Mouse (Mus musculus): Measurements from ENCODE around the gene Itih4.

The Itih4 gene

GRCm38 (mm10) chr14:30880251-30880650 lies 6.0 kb upstream of the Itih4 start:
- DNase-seq: no peak

- DNase-seq: peak; percentile 43
Measured at GRCm38 (mm10) chr14:30880811-30881717, 5.2 kb upstream of the Itih4 start.

GRCm38 (mm10) chr14:30881718-30882108 lies 4.6 kb upstream of the Itih4 start:
- no peak for DNase-seq

DNA sequence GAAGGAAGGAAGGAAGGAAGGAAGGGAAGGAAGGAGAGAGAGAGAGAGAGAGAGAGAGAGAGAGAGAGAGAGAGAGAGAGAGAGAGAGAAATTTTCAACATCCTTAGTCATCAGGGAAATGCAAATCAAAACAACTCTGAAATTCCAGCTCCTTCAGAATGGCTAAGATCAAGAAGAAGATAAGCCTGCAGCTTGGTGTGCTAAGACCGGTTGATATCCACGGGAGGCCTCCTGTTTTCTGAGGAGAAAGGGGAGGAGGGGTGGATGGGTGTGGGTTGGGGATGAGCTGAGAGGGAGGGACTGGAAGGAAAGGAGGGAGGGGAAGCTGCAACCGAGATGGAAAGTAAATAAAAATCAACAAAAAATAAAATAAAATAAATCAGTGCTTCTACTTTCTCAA lies 978 bp upstream of the Itih4 start:
- no peak for DNase-seq

- no peak for DNase-seq
Measured at GRCm38 (mm10) chr14:30888271-30888732, 2.0 kb downstream of the Itih4 start.

GRCm38 (mm10) chr14:30899972-30900371 lies 13.7 kb downstream of the Itih4 start:
- DNase-seq: no peak

DNA sequence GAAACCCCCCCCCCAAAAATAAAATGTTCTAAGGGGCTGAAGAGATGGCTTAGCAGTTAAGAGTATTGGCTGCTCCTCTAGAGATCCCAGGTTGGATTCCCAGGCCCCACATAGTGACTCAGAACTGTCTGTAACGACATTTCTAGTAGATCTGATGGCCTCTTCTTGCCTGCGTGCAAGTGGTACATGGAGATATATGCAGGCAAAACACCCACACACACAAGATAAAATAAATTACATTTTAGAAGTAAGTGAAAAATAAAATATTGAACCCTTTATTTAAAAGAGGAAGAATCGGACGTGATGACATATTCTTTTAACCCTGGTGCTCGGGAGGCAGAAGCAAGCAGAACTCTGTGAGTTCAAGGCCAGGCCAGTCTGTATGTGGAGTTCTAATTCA lies 16.4 kb downstream of the Itih4 start:
- no peak for DNase-seq

GRCm38 (mm10) chr14:30903036-30903435 lies 16.8 kb downstream of the Itih4 start:
- no peak for DNase-seq

- DNase-seq: no peak
Measured at GRCm38 (mm10) chr14:30904307-30904706, 18.0 kb downstream of the Itih4 start.

DNA sequence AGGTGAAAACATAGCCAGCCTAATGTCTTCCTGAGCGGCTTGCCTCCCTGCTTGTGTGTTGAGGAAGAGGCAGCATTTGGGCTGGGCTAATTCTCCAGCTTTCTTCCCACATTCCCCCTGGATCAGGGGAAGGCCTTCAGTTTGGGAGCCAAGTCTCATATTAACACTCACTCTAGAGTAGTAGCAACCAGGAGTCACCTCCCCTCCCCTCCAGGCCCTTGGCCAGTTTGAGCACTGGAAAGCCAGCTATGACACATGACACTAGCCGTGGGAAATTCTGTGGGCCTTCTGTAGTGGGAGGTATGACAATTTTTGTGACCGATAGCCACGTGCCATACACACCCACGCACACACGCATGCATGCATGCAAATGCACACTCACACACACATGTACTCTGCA lies 19.7 kb downstream of the Itih4 start:
- DNase-seq: no peak

DNA sequence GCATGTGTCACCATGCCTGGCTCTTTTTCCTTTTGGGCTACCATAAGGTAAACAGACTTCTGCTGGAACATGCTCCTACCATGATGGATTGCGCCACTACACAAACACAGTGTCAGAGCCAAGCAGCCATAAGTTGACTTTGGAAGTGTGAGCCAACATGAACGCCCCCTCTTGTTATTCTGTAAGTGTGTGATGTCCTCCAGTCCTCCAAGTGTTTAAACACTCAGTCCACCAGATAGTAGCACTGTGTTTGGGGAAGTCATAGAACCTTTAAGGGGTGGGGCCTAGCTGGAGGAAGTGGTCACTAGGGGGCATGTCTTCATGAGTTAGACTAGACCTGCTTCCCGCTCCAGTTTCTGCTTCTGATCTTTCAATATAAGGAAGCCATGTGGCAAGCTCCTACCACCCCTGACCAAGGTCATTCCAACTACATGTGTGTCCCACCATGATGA lies 21.6 kb downstream of the Itih4 start:
- no peak for DNase-seq

DNA sequence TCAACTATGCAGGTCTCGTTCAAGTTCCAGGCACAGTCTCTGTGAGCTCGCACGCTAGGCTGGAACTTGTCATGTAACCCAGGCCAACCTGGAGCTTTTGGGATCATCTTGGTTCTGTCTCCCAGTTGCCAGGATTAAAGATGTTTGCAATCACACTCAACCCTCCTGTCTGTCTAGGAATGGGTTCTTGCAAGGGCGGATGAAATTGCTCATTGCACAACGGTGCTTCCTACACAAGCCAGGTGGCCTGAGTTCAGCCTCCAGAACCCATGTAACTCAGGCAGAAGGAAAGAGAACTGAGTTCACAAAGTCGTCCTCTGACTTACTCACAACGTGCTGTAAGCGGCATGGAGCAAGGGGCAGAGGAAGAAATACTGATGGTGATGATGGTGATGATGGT lies 24.9 kb downstream of the Itih4 start:
- DNase-seq: no peak

GRCm38 (mm10) chr14:30912641-30913040 lies 26.4 kb downstream of the Itih4 start:
- DNase-seq: no peak

DNA sequence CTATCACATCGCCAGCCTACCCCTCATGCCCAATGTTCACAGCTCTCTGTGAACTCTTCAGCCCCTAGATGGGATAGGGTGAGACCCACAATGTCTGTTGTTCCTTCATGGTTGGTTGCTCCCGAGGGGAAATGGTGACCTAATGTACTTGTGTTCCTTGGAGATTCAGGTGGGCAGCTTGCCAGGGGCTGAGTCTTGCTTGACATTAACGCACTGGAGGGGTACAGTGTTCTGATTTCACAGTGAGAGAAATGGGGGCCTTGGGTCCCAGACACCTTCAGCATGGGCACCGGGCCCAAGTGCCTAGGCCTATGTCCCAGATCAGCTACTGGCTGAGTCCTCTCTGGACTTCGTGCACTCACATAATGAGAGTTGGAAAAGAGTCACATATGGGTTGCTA lies 27.1 kb downstream of the Itih4 start:
- no peak for DNase-seq

GRCm38 (mm10) chr14:30916516-30916915 lies 30.2 kb downstream of the Itih4 start:
- no peak for DNase-seq

GRCm38 (mm10) chr14:30922053-30922670 lies 35.9 kb downstream of the Itih4 start:
- no peak for DNase-seq

DNA sequence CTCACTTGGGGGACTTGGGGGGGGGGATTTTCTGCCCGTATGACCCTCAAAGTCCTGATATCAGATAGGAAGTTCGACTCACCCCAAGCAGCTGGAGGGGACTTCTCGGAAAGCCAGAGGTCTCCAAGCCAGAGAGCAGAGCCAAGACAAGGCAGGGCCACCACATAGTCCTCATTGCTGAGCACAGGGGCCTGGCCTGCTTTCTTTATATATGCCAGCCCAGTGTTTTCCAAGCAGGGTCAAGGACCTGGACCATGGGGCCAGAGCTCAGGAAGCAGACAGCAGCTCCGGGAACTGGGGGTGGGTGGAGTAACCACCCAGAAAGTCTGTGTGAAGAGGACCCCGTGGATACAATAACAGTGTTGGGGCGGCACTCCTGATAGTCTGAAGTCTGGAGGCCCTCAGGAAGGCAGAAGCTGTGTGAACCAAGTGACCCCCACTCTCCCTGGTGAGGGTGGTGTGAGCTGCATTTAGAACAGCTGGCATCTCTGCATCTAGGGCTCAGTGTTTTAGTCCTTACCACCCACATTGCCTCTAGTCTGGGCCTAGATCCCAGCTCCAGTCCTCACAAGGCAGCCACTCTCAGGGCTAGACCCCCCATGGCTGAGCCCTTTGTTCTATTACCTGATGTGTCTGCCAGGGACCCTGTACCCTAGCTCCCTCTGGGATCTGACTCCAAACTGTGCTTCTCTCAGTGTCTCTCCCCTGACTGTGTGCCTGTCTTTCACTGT lies 37.3 kb downstream of the Itih4 start, which contains the start of gene Itih3:
Itih3 (minus strand) TSS at position 386 of the 731 bp plus-strand sequence.
- DNase-seq: peak; percentile 43

- no peak for DNase-seq
Measured at GRCm38 (mm10) chr14:30925492-30925891, 39.2 kb downstream of the Itih4 start.

DNA sequence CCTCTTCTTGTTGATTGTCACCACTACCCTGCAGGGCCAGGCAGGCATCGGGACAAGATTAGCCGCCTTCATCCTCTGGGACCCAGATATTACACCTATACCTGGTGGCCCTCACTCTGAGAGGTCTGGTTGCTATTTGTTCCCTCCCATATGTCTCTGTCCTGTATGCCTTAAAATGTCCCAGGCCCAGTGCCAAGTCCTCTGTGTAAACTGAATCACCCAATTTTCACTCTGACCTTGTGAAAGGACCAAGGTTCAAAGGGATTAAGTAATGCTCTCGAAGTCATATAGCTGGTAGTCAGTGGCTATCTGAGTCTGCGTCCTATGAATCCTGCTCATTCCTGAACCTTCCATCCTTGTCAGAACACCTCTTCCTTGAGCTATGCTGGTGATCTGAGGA lies 44.1 kb downstream of the Itih4 start:
- no peak for DNase-seq

DNA sequence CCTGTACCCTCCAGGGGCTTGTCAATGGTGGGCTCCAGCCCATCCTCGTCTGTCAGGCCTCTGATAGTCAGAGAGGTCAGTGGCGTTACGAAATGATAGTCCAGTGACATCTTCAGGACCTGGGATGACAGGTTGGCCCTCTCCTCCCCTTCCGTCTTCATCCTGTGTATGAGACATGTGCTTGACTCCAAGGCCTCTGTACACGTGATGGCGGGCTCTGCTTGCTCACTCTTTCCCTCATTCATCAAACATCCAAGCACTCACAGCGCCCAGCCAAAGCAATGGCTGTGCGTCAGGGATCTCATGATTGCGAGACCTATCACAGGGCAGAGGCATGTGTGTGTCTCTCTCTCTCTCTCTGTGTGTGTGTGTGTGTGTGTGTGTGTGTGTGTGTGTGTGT lies 47.1 kb downstream of the Itih4 start:
- DNase-seq: no peak

GRCm38 (mm10) chr14:30942254-30942653 lies 56.0 kb downstream of the Itih4 start:
- DNase-seq: no peak

- no peak for DNase-seq
Measured at GRCm38 (mm10) chr14:30943038-30943437, 56.8 kb downstream of the Itih4 start, which contains the start of gene Itih1. Gene Itih1, minus strand, starts transcription at chr14:30943289.
